Mouse (Mus musculus): ENCODE results near the gene Tarbp2.
A peak's percentile ranks its signal among the peaks of the same experiment; 100 is the strongest.

The Tarbp2 gene

GRCm38 (mm10) chr15:102526111-102527002 lies 8.4 kb downstream of the Tarbp2 start:
- DNase-seq (ENCODE audit: low read depth), result no peak

- DNase-seq (ENCODE audit: low read depth), result no peak
These were observed 9.9 kb downstream of the Tarbp2 start for GRCm38 (mm10) chr15:102527936-102528335.

GRCm38 (mm10) chr15:102528396-102528795 lies 10.4 kb downstream of the Tarbp2 start:
- no peak for DNase-seq (ENCODE audit: low read depth)

DNA sequence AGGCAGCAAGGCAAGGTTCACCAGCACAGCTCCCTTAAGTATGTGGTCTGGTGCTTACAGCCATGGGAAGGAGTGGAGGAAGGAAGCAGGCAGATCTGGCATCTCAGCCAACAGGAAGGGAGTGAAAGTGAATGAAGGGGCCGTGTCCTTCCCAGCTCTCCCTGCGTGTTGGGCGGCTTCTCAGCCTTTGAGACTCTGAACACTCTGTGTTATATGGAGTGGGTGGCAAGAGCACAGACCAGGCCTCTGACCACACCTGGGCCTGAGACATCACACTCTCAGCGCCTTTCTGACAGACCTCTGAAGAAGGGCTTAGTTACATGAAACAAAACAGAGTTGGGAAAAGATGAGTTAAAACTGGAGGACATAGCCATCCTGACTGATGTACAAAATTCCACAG lies 12.6 kb downstream of the Tarbp2 start:
- DNase-seq (ENCODE audit: low read depth), result no peak

GRCm38 (mm10) chr15:102531586-102531985 lies 13.6 kb downstream of the Tarbp2 start:
- DNase-seq (ENCODE audit: low read depth), result no peak

- no peak for DNase-seq (ENCODE audit: low read depth)
These were observed 14.3 kb downstream of the Tarbp2 start for GRCm38 (mm10) chr15:102532106-102532900.

- DNase-seq (ENCODE audit: low read depth), result no peak
These were observed 15.9 kb downstream of the Tarbp2 start for GRCm38 (mm10) chr15:102533926-102534325.

- DNase-seq (ENCODE audit: low read depth), result no peak
These were observed 26.8 kb downstream of the Tarbp2 start for GRCm38 (mm10) chr15:102544801-102545200.

DNA sequence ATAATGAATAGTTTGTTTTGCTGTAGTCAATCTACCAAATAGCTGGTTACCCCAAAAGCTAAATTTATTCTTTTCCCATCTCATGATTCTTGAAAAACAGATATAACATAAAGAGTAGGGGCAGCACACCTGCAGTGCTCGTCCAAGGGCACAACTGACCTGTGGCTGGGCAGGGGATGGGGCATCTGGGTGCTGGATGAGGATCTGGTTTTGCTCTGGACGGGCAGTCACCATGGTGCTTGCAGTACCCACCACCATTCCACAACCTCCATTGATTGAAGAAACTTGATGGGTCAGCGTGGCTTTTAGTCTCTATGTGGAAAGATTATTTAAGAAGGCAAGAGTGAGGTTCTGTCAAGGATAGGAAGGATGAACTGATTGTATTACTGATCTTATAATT lies 28.3 kb downstream of the Tarbp2 start:
- no peak for DNase-seq (ENCODE audit: low read depth)

GRCm38 (mm10) chr15:102546677-102547427 lies 28.9 kb downstream of the Tarbp2 start:
- DNase-seq (ENCODE audit: low read depth), result no peak

DNA sequence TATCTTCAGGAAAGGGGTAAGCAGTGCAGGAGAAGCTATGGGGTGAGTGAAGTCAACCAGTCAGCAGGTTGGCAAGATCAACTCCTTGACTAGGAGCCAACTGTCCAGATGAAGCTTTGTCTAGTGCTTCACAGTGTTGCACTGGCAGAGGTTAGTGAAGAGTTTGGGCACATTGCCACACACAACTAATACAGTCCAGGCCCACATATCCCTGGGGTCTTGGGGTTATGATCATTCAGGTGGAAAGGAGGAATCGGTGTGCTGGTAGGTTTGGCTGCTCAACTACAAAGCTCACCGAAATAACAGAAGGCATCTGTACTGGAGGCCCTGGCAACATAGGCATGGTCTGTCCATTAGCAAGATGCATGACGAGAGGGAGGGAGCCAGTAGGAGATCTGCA lies 29.5 kb downstream of the Tarbp2 start:
- no peak for DNase-seq (ENCODE audit: low read depth)

DNA sequence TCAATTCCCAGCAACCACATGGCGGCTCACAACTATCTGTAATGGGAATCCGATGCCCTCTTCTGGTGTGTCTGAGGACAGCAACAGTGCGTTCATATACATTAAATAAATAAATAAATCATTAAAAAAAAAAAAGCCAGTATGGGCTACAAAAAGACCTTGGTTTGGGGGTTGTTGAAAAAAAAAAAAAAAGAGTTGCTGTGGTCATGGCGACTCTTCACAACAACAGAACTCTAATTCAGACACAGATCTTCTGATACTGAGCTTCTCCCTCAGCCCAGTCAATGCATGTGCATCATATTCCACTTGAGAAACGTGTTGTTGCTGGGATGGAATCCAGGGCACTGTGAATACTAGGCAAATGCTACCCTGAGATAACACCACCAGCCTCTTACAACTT lies 34.6 kb downstream of the Tarbp2 start:
- no peak for DNase-seq (ENCODE audit: low read depth)

- DNase-seq (ENCODE audit: low read depth), result no peak
These were observed 37.6 kb downstream of the Tarbp2 start for GRCm38 (mm10) chr15:102555581-102555980.

DNA sequence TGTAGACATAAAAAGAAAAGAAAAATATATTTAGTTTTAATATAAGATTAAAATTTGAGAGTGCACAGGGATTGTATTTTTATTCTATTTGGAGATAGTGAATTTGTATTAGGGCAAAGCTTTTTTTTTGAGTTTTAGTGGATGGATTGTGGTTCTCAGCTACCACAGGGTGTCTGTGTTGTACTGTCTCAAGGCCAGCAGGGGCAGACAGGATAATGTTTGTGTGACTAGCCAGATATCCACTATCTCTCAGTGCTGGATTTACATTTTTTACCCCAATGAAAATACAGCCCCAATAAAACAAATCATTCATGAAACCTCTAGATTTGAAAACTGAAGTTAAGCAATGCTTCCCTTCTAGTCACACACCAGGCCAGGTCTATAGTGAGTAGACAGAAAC lies 39.6 kb downstream of the Tarbp2 start:
- DNase-seq (ENCODE audit: low read depth), result no peak

- no peak for DNase-seq (ENCODE audit: low read depth)
These were observed 44.5 kb downstream of the Tarbp2 start for GRCm38 (mm10) chr15:102562491-102562890.

- DNase-seq (ENCODE audit: low read depth), result no peak
These were observed 45.1 kb downstream of the Tarbp2 start for GRCm38 (mm10) chr15:102563061-102563460.

DNA sequence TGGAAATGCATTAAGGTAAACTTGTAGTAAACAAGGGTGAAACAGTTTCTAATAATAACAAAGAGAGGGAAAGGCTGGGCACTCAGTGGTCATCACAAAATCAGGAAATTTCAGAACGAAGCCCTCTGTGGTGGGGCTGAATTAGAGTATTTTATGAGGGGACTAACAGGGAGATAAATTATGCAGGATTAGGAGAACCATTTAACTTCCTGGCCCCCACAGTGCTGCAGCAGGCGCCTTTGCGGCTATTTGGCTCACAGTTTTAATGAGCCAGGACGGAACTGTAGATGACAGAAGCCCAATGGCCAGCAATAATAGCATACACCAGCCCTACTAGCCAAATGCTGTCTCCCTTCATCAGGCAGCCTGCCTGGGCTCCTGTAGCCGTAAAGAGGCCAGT lies 45.7 kb downstream of the Tarbp2 start:
- DNase-seq (ENCODE audit: low read depth), result no peak

DNA sequence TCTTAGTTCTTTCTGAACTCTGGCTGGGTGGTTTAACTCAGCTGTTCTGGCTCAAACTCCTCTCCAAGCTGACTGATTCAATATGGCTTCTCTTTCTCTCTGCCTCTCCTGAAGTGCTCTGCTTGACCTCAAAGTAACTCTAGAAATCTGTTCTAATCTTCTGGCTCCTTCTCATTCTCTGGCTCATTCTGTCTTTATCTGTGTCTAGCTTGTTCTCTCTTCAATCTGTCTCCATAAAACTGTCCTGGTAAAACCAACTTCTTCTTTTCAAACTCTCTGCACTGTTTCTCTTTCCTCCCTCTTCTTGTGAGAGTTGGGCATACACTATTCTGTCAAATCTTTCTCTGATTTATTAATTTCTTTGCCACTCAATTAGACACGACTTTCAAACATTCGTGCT lies 49.9 kb downstream of the Tarbp2 start:
- no peak for DNase-seq (ENCODE audit: low read depth)

GRCm38 (mm10) chr15:102572081-102572480 lies 54.1 kb downstream of the Tarbp2 start:
- DNase-seq (ENCODE audit: low read depth), result peak; percentile 51
